Mouse (Mus musculus) kidney, postnatal 4 days (tissue): ENCODE data around the gene Ddx42.
A peak's percentile ranks its signal among the peaks of the same experiment; 100 is the strongest.
"Not testable (repeated sequence)": the region's sequence is repeated elsewhere in the genome, so short reads cannot be mapped to it uniquely, and the experiment has no call there.

ENCODE experiments used
- DNase-seq, 2 experiments: peaks; one replicate each; pipeline ENCODE4 v3.0.0; 2021; ENCODE audit warnings: mixed read lengths in 2 of 2

Gene Ddx42

DNA sequence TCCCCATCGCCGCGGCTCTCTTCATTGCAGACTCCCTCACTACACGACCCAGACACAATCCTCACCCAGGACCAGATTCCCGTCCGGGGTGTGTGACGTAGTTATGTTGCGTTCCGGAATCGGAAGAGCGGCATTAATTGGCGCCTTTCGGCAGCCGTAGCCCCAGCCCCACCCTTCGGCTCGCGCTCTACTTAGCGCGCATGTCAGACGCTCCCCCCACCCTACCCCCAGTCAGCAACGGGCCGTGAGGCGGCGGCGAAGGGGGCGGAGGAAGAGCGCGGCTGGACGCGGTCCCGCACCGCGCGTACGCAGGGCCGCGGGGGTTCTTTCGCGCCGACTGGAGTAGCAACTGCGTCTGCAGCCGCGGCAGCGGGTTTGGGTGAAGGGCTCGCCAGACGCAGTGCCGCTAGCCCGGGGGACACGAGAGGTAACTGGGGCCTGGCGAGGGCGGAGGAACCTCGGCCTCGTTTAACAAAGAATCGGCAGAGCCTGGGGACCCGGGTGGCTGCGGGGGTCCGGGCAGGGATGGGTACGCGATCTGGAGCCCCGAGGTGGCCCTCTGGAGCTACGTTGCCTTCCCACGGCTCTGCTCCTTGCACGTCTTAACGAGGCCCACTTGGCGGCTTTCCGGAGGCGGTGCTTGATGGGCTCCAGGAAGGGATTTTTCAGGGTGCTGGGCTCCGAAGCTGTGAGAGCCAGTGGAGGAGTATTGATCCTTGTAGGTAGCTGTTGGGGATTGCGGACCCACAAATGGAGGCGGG is at the start of gene Ddx42:
Ddx42 (plus strand) TSS at position 197 of the 761 bp plus-strand sequence.
- peak; percentile 92 to 96 for DNase-seq

DNA sequence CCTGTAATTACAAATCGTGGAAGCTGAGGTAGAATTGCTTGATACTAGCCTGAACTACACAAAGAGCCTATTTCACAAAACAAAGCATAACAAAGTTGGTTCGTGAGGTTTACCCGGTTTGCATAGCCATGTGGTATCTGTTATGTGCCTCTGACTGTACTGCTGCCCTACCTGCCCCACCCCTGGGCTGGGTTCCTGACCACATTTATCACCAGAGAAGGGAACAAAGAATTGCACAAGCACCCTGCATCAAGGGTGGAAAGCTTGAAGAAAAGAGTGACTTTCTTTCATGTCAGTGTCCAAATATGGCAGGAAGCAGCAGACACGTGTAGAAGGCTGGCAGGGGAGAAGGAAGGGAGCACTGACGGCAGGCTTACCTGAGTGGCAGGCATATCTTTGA is 49.3 kb upstream of the Ddx42 start:
- no peak for DNase-seq

DNA sequence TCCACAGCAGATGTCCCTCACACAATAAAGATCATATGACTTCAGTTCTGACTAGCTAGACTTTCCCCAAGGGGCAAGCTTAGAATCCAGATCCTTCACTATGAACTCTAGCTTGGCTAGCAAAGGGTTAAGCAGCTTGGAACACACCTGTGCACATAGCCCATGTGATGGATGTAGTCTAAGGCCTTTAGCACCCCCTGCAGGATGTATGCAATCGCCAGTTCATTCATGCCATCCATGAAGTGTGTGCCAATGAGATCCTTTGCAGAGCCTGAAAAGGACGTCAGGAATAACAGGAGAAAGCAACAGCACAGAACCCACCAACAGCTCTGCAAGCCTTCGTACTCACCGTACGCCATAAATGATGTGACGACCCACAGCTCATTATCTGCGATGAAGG is 45.9 kb upstream of the Ddx42 start:
- DNase-seq = peak; percentile 33 to 55

DNA sequence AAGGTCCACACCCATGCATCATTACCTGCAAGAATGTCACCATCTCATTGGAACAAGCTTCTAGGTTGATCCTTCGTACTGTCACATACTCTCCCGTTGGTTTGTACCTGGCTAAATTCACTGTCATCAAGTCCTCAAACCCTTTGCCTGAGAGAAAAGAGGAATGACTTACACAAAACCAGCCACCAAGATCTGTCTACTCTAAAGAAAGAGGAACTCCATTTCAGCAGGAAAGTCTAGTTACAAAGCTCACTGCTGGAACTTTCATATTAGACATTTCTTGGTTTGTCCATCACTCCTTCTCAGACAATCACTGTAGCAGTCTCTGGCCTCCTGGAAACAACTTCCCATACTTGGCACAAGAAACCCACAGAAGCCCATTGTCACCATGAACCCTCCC is 43.5 kb upstream of the Ddx42 start:
- DNase-seq = no peak

DNA sequence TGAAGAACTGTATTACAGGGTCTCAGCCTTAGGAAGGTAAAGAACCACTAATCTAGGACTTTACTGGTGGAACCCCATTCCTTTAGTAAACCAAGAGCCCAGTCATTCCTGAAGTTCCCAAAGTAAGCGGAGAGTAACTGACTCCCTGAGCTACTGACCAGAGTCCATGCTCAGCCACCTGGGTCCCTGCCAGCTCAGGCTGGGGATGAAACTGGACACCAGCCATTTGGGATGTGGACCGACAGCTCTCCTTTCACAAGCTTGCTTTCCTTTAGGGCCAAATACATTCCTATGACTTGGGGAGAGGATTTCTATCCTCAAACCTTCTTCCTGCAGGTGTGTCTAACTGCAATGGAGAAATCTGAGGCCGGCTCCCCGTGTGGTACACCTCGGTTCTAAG is 42.4 kb upstream of the Ddx42 start:
- peak; percentile 44 to 61 for DNase-seq

DNA sequence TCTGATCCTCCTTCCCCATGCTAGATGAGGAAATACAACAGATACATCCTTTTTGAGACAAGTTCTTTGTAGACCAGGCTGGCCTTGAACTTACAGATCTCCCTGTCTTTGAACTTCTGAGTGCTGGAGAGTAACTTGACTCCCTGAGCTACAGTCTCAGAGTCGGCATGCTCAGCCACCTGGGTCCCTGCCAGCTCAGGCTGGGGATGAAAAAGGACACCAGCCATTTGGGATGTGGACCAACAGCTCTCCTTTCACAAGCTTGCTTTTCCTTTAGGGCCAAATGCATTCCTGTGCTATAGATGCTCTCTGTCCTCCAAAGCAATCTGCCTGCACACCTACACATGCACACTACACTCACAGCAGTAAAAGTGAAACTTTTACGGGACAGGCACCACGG is 41.6 kb upstream of the Ddx42 start:
- no peak for DNase-seq

DNA sequence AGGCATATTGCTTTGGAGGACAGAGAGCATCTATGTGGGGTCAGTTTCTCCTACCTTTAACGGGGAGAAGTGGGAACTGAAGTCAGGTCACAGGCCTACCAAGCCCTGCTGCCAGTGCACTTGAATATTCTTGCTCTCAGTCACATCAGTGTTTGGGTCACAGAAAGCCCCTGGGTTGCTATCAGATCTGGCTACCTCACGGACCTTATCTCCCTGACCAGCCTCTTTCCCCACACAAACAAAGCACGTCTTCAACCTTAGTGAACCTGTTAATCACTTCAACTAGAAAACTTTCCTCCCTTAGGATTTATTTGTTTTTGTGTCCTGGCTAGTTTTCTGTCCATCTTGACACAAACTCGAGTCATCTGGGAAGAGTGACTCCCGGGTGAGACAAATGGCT is 40.4 kb upstream of the Ddx42 start:
- DNase-seq = no peak

DNA sequence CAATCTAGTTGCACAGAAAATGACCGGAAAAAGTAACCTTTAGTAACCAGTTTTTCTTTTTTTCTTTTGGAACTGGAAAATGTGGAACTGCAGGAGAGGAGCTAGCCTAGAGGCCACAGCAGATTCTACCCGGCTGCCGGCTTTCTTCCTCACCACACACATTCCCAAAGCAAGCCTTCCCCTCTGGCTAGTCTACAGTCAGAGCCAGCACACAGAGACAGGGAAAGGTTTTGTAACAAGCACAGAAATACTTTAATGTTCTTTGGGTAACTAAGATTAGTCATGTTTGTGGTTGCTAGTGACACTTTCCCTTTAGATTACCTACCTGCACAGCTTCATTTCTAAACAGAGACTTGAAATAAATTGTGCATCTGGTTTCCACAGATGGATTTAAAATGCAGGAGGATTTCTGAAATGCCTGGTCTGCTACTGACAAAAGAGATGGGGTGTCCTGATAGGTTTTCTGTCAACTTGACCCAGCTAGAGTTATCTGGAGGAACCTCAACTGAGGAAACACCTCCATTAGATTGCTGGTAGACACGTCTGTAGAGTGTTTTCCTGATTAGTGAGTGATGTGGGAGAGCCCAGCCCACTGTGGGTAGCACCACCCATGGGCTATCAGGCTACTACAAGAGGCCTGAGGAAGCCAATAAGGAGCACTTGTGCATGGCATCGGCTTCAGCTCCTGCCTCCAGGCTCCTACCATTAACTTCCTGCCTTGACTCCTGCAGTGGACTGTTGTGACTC is 38.5 kb upstream of the Ddx42 start:
- DNase-seq = no peak

DNA sequence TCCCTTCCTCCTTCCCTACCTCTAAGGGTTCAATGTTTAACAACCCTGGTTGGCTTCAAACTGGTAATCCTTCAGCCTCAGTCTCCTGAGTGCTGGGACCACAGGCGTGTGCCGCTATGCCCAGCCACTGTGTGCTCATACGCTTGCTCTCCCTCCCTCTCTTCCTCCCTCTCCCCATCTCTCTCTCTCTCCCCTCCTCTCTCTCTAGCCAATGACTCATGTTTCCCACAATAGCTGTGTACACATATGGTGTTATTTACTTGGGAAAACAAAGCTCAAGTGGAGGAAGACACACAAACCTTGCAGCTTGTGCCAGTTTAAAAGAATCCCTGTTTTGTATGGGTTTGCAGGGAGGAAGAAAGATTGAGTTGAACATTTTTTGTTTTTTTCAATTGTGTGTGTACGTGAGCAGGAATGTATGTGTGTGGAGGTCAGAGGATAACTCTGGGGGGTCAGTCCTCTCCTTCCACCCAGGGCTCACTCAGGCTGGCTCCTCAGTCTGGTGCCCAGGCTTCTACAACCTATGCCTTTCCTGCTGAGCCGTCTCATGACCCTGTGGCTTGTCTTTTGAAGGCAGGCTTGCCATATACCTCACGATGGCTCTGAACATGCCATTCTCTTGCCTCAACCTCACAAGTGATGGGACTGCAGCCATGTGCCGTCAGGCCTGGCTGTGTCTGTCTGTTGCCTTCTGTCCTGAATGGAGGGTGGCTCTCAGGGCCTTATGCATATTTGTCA is 36.8 kb upstream of the Ddx42 start:
- DNase-seq = no peak

DNA sequence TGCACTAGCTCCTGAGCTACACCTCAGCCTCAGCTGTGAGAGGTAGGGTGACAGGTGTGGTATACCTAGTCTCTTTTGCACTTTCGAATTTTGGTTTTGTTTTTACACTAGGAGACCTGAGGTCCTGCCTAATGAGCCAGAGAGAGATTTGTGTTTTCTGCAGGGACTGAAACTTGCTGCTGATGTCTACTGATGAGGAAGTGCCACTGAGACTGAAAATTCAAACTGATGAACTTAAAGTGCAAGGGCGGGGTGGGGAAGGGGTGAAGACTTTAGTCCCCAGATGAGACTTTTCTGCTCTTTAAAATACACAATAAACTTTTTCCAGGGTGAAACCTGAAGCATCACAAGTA is 36.3 kb upstream of the Ddx42 start:
- DNase-seq = no peak

DNA sequence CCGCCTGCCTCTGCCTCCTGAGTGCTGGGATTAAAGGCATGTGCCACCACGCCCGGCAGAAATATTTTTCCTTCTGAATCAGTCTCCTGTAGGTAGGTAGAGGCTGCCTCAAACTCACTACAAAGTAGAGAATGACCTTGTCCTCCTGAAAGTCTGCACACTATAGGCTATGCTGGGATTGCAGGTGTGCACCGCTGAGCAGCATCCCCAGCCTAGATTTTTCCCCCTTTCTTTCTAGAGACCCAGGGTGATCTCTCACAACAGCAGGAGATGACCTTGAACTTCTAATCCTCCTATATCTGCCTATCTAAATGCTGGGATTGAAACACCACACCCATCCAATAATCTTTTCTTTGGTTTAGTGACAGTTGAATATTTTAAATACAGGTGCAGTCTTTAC is 29.4 kb upstream of the Ddx42 start:
- DNase-seq = no peak

DNA sequence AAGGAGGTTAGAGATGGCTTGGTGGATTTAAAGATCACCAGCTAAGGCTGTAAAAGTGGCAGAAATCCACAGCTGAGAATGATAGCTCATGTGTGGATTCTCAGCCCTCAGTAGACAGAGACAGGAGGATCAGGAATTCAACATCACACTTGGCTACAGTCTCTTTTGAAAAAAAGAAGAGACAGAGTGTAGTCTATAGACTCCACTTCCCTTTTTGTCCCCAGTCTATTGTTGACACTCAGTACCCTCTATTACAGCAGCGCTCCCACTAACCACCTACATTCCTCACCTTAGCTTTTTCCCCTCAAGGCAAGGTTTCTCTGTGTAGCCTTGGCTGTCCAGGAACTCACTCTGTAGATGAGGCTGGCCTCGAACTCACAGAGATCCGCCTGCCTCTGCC is 25.0 kb upstream of the Ddx42 start:
- DNase-seq = no peak

DNA sequence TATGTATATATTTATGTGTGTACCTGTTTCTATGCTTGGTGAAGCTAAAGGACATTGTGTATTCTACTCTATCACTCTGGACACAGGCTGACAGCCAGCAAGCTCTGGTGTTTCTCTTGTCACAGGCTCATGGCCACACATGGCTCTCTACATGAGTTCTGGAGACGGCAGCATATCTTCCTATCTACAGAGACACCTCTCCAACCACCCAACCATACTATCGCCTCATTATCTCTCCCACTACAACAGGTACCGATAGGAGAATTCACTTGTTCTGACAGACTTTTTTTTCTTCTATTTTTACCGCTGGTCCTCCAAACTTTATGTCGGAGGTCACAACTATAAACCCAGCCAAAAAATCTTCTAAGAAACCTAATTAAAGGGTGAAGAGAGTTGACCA is 24.5 kb upstream of the Ddx42 start:
- no peak for DNase-seq

DNA sequence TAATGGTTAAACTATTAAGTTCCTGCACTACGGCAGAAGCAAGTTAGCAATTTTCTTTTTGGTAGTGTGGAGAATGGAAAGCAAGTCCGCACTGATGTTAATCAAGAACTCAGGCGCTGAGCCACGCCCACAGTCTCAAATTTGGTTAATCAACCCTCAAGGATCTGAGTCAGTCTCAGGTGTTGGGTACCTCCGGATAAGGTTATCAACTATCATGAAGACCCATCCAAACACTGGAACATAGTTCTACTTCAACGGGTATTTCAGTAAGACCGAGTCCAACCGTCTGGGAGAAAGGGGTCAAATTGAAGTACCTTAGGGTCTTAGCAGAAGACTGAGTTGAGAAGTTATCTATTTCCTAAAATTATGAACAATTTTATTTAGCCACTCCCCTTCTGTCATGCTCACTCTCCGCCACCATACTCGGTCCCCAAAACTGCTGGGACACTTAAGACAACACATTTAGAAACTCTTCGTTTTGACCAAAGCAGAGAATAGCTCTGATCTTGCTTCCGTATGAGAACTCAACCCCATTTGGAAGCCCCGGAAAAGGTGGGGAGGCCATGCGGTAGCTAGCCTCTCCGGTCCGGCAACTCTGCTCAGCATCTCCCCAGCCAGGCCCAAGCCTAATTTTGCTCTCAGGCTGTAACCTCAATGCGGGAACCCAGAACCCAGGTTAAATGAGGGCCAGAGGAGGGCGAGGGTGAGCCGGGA is 23.9 kb upstream of the Ddx42 start:
- peak; percentile 35 to 49 for DNase-seq

DNA sequence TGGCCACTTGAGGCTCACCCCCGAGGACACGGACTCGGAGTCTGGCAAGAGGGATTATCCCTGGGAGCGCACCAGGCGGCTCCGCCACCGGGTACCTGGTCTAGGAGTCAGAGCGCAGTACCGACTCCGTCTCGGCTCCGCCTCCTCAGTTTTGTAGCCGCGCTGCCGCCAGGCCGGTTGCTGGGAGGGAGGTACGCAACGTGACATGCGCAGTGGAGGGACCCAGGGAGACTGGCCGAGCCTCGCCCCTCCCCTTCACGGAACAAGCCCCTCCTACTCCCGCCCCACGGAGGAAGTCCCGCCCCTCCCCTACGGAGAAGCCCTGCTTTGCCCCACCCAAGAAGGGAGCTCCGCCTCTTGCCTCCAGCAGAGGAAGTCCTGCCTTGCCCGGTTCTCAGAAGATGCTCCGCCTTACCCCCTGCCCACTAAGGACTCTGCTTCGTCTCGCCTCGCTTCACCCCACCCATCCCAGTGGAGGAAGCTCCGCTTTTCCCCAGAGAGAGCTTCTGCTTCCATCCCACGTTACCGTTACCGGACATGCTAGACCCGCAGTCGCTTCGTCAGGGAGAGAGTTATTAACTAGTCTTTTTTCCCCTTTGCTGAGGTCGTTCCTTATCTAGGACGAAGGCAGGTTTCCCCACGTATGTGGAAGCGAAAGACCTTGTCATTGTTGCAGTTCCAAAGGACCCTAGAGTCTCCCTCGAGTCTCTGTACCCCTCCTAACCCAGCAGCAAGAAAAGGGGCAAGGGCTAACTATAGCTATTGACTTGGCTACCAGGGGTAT is 23.2 kb upstream of the Ddx42 start:
- peak; percentile 98 to 99 for DNase-seq

DNA sequence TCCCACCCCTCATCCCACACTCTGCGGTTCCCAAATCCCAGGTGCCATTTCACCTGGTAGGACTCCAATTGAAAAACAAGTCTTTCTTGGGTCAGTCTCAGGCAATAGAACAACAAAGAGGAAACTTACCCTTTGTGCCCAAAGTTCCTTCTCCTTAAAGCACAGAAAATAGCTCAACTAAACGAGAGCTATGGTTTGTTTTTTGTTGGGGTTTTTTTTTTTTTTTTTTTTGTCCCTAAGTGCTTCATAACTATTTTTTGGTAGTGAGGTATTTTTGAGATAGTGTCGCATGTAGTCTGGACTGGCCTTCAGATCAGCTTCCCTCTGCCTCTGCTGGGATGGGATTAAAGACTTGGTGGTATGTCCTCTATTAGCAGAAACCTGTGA is 22.6 kb upstream of the Ddx42 start:
- no peak for DNase-seq

DNA sequence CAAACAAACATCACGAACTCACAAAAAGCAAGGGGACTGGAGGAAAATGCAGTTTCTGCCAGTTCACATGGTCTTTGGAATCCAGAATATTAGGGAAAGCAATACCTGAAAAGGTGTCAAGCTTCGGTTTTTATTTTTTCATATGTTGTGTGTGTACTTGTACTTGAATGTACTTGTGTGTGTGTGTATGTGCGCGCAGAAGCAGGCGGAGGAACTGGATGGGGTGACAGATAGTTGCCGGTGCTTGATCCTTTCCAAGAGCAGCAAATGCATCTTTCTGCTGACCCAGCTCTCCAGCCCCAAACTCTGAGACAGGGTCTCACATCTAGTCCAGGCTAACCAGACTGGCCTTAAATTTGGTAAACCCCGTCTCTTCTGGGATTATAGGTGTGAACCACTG is 21.8 kb upstream of the Ddx42 start:
- DNase-seq = no peak

DNA sequence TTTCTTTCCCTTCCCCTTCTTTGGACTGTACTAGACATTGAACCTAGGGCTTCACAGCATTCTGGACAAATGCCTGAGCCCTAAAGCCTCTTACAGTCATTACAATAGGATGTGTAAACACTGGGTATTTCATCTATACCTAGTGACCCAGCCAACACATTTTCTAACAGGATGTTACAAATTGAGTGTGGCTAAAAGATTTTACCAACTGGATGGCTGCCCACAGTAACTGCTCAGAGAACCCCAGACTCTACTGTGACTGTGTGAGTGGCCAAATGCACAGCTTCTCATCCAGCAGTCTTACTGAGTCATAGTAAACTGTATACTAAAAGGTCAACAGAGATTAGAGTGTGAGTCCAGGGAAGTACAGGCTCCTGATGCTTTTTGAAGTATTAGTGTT is 21.4 kb upstream of the Ddx42 start:
- no peak for DNase-seq

DNA sequence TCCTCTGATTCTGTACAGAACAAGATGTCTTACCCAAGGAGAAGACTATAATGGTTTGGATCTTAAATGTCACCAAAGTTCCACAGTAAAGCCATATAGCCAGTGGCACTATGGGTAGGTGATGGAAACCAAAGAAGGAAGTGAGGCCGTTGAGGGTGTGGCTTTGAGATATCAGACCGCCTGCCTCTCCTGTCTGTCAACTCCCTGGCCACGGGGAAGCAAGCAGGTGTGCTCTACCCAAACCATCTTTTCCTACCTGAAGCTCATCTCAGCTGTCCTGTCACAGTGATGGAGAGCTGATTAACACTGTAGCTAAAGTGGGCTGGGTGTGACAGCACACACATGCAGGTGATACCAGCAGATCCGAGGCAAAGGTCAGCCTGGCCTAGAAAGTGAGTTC is 18.4 kb upstream of the Ddx42 start:
- DNase-seq = no peak

DNA sequence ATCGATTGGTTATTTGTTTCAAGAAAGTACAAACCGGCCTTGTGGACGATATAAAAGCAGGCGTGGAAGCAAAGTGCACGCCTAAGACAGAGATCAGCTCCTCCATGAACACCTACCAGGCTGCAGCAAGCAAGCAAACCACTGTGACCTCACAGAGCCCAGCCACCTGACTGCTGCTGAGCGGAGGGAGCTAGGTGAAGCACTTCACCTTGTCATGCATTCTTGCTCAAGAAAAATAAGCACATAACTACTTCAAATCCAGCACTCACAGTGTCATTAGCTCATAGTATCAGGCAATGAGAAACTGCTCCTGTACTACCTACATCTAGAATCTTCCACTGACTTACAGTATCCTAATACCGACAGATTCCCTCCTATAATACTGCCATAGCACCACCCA is 16.7 kb upstream of the Ddx42 start:
- not testable (repeated sequence) for DNase-seq

DNA sequence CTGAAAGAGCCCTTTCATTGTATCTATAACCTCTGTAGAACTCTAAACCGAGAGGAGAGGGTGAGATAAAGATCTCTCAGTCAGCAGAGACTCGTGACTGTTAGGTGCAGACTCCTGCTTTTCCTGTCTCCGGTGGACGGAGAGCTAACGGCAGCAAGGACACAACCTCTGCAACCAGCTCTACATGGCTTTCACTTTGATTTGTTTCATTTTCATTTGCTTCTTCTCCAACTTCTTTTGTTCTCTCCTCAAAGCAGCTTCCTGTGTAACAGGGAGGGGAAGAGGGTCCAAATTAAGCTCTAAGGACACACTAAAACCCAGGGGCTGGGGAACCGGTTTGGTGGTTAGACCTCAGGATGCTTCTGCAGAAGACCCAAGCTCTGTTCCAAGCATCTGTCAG is 16.0 kb upstream of the Ddx42 start:
- no peak for DNase-seq

DNA sequence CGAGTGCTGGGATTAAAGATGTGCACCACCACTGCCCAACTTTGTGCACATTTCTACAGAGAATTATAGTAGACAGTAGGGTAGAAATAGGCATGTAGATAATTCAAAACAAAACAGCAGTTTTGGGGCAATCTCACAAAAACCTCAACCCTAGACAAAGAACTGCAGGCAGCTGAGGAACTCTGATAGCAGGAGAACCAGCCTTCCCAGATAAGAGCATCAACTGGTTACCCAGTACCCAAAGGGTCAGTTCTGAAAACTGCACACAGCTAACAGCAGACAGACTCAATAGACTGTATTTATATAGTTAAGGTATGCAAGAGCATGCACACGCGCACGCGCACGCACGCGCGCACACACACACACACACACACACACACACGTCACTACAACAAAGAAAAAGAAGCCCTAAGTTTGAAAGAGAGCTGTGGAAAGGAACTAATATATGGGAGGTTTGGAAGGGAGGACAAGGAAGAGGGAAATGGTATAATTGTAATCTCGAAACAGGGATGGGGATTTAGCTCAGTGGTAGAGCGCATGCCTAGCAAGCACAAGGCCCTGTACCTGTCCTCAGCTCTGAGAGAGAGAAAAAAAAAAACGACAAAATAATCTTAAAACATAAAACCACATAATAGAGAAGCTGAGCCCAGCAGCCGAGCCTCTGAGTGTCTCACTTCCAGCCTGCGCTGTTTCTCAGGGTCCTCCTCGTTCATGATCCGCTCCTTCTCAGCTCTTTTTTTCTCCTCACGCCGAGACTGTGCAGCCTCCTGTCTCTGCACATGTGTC is 15.2 kb upstream of the Ddx42 start:
- no peak for DNase-seq
